Mouse (Mus musculus) liver, adult 2 months (tissue): Measurements from ENCODE around the gene Prkcg.

Source experiments
- CTCF ChIP-seq: fragments of 200-500 bp; IDR thresholded peaks from 2 replicates; pipeline ENCODE4 v1.5.1; 2011; ENCODE audit warnings: low read depth, low read length, control low read depth
- POLR2A ChIP-seq: fragments of 200-500 bp; IDR thresholded peaks from 2 replicates; pipeline ENCODE4 v1.6.1; 2011; ENCODE audit warnings: low read length, control low read depth; ENCODE audit not compliant: insufficient read depth; ENCODE audit errors: extremely low read depth

- TF ChIP-seq POLR2A = no peak
- no peak for TF ChIP-seq CTCF
Measured at GRCm38 (mm10) chr7:3265311-3265710, 23.7 kb upstream of the Prkcg start.
